Mouse (Mus musculus) heart, adult 2 months (tissue): Measurements from ENCODE around the gene Rcor1.

Experiments
- CTCF ChIP-seq: fragments of 200-600 bp; IDR thresholded peaks from 2 replicates; pipeline ENCODE4 v1.8.1; 2022; ENCODE audit warnings: antibody characterized with exemption, mild to moderate bottlenecking, moderate library complexity
- EP300 ChIP-seq: fragments of 200-500 bp; IDR thresholded peaks from 2 replicates; pipeline ENCODE4 v1.6.1; 2011; ENCODE audit warnings: low read depth, low read length, control low read depth; ENCODE audit not compliant: insufficient read depth
- POLR2A ChIP-seq: fragments of 200-500 bp; IDR thresholded peaks from 2 replicates; pipeline ENCODE4 v1.6.1; 2011; ENCODE audit warnings: mild to moderate bottlenecking, low read depth, low read length, control low read depth; ENCODE audit not compliant: insufficient read depth

- TF ChIP-seq POLR2A (no peak), CTCF (peak; percentile 35), EP300 (no peak)
These were observed 800 bp downstream of the Rcor1 start for GRCm38 (mm10) chr12:111039771-111040530.
